Mouse (Mus musculus): Measurements from ENCODE around the gene Agbl2. TPM values are rescaled to one million over a fixed set of nuclear protein-coding genes. Genes with fewer than 3 reads are reported as not detected.

The Agbl2 gene
- polyA plus RNA-seq (2015; fragmentation: Nextera tagmentation; extraction: Ambion mirVana), result 0.03 TPM in 1 of 2 replicates, not detected in the other

DNA sequence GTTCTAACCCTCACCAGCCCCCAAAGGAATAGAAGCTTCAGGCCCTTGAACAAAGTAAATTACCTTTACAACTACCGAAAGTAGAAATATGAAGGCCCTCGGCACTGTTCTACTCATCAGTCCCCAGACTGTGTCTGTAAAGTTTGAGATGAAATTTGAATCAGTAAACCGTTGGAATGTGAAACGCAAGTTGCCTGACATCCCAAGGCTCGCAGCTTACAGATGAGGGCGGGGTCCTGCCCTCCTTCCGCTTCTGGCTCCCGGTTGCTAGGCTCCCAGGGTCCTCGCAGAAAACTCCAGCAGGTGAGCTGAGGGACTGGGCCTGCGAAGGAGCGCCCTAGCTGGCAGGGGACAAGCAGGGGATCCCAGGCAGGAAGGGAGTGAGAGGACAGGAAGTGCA, at the start of gene Agbl2:
Gene Agbl2, plus strand, starts transcription at position 270 of the 400 bp plus-strand sequence.
- ATAC-seq (ENCODE audit: insufficient read depth), result no peak
- Histone ChIP-seq H3K9ac (no peak within 1 kb of the TSS), H3K4me1 (replicated peaks) (peaks cover 6% of the 10 kb centered on the region; the same call in 1 of the 2 replicates), H3K4me2 (peak within 1 kb of the TSS; percentile 67), H3K9me3 (replicated peaks) (no peaks in the 10 kb centered on the region), H3K4me3 (replicated peaks) (peak within 1 kb of the TSS; percentile 47), H3K27me3 (peaks cover 35% of the 10 kb centered on the region), H3K27ac (replicated peaks) (no peak within 1 kb of the TSS), H3K36me3 (replicated peaks) (peaks cover 39% of the 10 kb centered on the region)
- WGBS (ENCODE audit: insufficient replicate concordance), result 5% methylated on average over 11 of the region's 11 CpGs

DNA sequence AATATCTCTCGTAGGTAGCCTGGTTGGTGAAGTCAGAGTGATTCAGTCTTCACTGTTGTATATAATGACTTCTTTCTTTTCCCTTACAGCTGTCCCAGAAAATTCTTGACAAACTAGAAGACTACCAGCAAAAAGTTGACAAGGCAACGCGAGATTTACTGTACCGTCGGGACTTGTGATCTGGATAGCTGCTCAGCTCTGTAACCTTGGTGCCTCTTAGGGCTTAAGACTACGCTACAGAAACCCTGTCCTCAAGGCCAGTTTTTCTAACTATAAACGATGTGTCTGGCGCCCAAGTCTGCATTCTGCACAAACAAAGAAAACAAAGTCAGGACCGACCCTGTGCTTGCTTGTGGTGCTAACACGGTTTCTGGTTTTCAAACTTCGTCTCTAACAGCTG, 47.2 kb upstream of the Agbl2 start:
- Histone ChIP-seq H3K9me3 (replicated peaks) (no peaks in the 10 kb centered on the region), H3K4me3 (replicated peaks) (no peak overlapping the region), H3K27me3 (no peaks in the 10 kb centered on the region), H3K9ac (no peak overlapping the region), H3K4me1 (replicated peaks) (no peaks in the 10 kb centered on the region), H3K36me3 (replicated peaks) (peaks cover 78% of the 10 kb centered on the region), H3K27ac (replicated peaks) (no peak overlapping the region), H3K4me2 (no peak overlapping the region)
- ATAC-seq (ENCODE audit: insufficient read depth), result no peak
- 90% methylated on average over 11 of the region's 11 CpGs for WGBS (ENCODE audit: insufficient replicate concordance)

DNA sequence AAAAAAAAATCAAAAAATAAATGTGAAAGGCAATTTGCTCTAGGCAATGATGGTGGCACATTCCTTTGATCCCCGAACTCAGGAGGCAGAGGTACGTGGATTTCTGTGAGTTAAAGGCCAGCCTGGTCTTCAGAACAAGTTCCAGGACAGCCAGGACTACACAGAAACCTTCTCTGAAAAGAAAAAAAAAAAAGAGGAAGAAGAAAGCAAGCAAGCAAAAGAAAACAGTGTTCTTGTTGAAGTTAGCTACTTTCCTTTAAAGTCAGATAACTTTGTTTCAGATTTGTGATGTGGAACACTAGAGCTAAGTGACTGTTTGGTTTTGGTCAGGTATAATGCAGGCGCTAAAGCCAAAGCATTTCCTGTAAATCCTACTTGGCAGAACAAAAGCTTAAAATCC, 43.7 kb upstream of the Agbl2 start:
- no peaks in the 10 kb centered on the region for H3K4me1 ChIP-seq (replicated peaks)
- H3K27me3 ChIP-seq, result no peaks in the 10 kb centered on the region
- no peaks in the 10 kb centered on the region for H3K9me3 ChIP-seq (replicated peaks)
- H3K36me3 ChIP-seq (replicated peaks), result peaks cover 43% of the 10 kb centered on the region
- H3K9ac ChIP-seq, result no peak overlapping the region
- H3K27ac ChIP-seq (replicated peaks), result no peak overlapping the region
- WGBS (ENCODE audit: insufficient replicate concordance), result 84% methylated on average over 3 of the region's 3 CpGs
- no peak overlapping the region for H3K4me3 ChIP-seq (replicated peaks)
- no peak for ATAC-seq (ENCODE audit: insufficient read depth)
- no peak overlapping the region for H3K4me2 ChIP-seq

DNA sequence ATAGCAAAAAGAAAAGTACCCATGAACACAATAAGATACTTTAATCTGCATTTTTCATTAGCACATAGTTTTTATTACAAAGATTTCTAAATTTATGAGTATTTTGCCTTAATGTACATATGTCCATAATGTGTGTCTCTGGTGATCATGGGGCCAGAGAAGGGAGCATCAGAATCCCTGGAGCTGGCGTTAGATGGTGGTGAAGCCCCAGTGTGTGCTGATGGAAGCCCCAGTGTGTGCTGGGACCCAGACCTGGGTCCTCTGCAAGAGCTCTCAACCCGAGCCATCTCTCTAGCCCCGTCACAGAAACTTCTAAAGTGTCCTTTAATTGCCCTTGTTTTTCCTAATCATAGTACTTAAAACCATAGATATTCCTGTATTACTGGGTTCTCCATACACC, 43.2 kb upstream of the Agbl2 start:
- Histone ChIP-seq H3K4me1 (replicated peaks) (peaks cover 3% of the 10 kb centered on the region), H3K9ac (no peak overlapping the region), H3K27me3 (no peaks in the 10 kb centered on the region), H3K9me3 (replicated peaks) (no peaks in the 10 kb centered on the region), H3K27ac (replicated peaks) (no peak overlapping the region), H3K36me3 (replicated peaks) (peaks cover 38% of the 10 kb centered on the region), H3K4me2 (no peak overlapping the region), H3K4me3 (replicated peaks) (no peak overlapping the region)
- no peak for ATAC-seq (ENCODE audit: insufficient read depth)
- 83% methylated on average over 3 of the region's 3 CpGs for WGBS (ENCODE audit: insufficient replicate concordance)

DNA sequence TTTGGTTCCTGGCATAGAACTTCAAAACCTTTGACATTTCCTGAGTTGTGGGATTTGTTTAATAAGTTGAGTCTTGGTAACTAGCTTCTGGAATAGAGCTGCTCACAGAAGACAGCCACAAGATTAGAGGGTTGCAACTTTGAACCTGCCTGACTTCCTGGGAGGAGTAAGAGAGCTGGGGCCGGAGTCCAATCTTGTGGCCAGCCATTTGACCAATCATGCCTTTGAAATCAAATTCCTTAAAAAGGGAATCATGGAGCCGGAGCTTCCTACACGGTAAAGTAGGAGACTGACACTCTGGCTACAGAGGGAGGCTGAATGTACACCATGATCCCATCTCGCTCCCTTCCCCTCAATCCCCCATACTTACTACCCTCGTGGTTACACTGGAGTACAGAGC, 42.6 kb upstream of the Agbl2 start:
- Histone ChIP-seq H3K9ac (no peak overlapping the region), H3K27me3 (no peaks in the 10 kb centered on the region), H3K36me3 (replicated peaks) (peaks cover 32% of the 10 kb centered on the region), H3K4me2 (no peak overlapping the region), H3K4me1 (replicated peaks) (peaks cover 9% of the 10 kb centered on the region), H3K27ac (replicated peaks) (no peak overlapping the region), H3K4me3 (replicated peaks) (no peak overlapping the region), H3K9me3 (replicated peaks) (no peaks in the 10 kb centered on the region)
- no peak for ATAC-seq (ENCODE audit: insufficient read depth)
- 75% methylated on average over 5 of the region's 5 CpGs for WGBS (ENCODE audit: insufficient replicate concordance)

DNA sequence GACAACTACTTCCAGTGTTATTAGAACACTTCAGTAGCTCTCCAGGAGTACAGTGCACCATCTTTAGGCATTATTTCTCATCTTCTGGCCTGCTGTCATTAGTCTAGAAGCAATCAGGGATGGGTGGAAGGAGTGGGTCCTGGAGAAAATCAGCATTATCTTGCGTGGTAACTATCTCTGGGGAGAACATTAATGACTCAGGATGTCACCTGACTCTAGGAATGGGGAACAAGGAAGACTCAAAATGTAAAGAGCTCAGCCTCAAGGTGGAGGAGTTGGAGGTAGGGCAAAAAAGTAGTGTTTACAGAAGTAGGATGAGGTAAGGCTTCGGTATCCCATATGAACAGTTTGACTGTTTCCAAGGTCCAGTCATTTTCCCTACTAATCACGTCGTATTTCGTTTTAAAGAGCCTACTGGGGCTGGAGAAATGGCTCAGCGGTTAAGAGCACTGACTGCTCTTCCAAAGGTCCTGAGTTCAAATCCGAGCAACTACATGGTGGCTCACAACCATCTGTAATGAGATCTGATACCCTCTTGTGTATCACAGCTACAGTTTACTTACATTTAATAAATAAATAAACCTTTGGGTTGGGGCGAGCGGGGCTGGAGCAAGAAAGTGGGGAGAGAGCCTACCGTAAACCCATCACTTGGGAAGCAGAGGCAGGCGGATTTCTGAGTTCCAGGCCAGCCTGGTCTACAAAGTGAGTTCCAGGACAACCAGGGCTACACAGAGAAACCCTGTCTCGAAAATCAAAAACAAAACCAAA, 38.1 kb upstream of the Agbl2 start:
- H3K4me3 ChIP-seq (replicated peaks), result peak overlapping the region; percentile 97
- H3K27me3 ChIP-seq, result no peaks in the 10 kb centered on the region
- peak overlapping the region; percentile 35; the same call in 1 of the 2 replicates for H3K9ac ChIP-seq
- WGBS (ENCODE audit: insufficient replicate concordance), result 49% methylated on average over 12 of the region's 12 CpGs
- peaks cover 19% of the 10 kb centered on the region for H3K36me3 ChIP-seq (replicated peaks)
- H3K4me2 ChIP-seq, result peak overlapping the region; percentile 76
- no peaks in the 10 kb centered on the region for H3K9me3 ChIP-seq (replicated peaks)
- peak overlapping the region; percentile 79 for H3K27ac ChIP-seq (replicated peaks)
- H3K4me1 ChIP-seq (replicated peaks), result peaks cover 31% of the 10 kb centered on the region
- no peak for ATAC-seq (ENCODE audit: insufficient read depth)

DNA sequence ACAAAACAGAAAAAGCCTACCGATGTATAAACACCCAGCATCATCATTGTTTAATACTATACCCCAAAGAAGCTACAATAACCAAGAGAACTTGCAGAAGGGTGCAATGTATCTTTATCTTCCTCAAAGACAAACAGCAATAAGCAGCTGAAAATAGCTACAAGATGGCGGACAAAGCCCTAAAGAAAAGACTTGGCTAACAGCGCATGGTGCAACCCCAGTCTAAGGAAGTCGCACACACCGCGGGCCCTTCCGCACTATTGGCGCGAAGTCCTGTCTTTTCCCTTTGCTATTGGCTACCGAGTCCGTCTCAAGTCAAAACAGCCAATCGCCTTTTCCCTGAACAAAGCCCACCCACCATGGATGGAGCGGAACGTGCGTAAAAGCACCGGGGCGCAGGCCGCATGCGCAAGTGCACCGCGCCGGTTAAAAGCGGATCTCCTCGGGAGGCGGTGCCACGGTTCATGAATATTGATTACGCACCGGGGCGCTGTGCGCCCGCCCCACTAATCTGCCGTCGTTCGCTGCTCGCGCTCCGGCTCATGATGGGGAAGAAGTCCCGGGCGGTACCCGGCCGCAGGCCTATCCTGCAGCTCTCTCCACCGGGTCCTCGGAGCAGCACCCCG, 37.4 kb upstream of the Agbl2 start, which contains the start of gene Fnbp4:
Gene Fnbp4, plus strand, starts transcription at position 318 of the 626 bp plus-strand sequence.
- ATAC-seq (ENCODE audit: insufficient read depth), result peak; percentile 97
- H3K4me1 ChIP-seq (replicated peaks), result peaks cover 38% of the 10 kb centered on the region
- H3K4me3 ChIP-seq (replicated peaks), result peak within 1 kb of the TSS; percentile 97
- no peaks in the 10 kb centered on the region for H3K9me3 ChIP-seq (replicated peaks)
- peak within 1 kb of the TSS; percentile 98 for H3K9ac ChIP-seq
- under 1% methylated on average over 44 of the region's 44 CpGs for WGBS (ENCODE audit: insufficient replicate concordance)
- peak within 1 kb of the TSS; percentile 76 for H3K4me2 ChIP-seq
- peak within 1 kb of the TSS; percentile 97 for H3K27ac ChIP-seq (replicated peaks)
- H3K36me3 ChIP-seq (replicated peaks), result peaks cover 26% of the 10 kb centered on the region
- no peaks in the 10 kb centered on the region for H3K27me3 ChIP-seq

DNA sequence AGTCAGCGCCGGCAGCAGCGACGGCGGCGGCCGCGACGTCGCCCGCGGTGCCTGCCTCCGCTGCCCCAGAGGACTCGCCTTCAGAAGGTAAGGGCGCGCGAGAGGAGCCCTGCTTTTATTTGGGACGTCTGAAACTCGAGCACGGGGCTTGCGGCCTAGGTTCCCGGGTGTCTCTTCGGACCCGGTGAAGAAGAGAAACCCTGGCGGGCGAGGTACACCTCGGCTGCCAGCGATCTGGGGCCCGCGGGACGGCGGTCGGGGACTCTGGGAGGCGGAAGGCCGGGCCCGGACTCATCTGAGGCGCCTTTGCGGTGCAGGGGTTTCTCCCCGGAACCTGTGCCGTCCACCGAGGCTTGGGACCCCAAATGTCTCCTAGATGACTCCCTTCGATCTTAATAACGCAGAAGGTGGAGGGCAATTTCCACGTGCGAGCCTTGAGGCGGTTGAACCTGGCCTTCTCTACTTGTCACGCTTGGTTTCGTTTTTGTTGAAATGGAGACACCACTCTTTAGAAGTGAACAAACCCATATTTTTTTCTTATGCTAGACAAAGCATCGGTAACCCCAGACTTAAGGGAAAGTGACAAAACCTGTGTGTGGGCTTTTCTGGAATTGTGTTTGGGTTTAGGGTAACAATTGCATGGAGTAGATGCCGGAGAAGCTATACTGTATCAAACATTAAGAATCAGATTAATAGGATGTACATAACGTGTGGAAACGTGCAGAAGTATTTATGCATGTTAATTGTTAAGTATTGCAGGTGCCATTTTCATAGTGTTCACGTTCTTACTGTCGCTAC, 36.6 kb upstream of the Agbl2 start:
- peaks cover 33% of the 10 kb centered on the region for H3K36me3 ChIP-seq (replicated peaks)
- under 1% methylated on average over 54 of the region's 54 CpGs for WGBS (ENCODE audit: insufficient replicate concordance)
- peak overlapping the region; percentile 76 for H3K4me2 ChIP-seq
- H3K4me1 ChIP-seq (replicated peaks), result peaks cover 38% of the 10 kb centered on the region
- peak; percentile 44 for ATAC-seq (ENCODE audit: insufficient read depth)
- H3K9me3 ChIP-seq (replicated peaks), result no peaks in the 10 kb centered on the region
- no peaks in the 10 kb centered on the region for H3K27me3 ChIP-seq
- peak overlapping the region; percentile 97 for H3K27ac ChIP-seq (replicated peaks)
- H3K9ac ChIP-seq, result peak overlapping the region; percentile 98
- peak overlapping the region; percentile 97 for H3K4me3 ChIP-seq (replicated peaks)

DNA sequence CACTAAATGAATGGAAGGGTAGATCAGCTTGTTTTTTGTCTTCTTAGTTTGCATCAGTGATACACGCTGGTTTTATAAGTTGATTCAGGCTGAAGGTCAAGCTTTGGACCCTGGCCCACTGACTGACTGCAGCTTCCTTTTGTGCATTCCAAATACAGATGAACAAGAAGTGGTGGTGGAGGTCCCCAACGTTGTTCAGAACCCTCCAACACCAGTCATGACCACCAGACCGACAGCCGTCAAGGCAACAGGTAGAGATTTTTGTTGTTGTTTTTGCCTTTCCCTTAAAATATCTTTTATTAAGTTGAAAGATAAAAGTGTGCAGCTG, 36.0 kb upstream of the Agbl2 start:
- no peaks in the 10 kb centered on the region for H3K27me3 ChIP-seq
- 9% methylated on average over 4 of the region's 4 CpGs for WGBS (ENCODE audit: insufficient replicate concordance)
- peak overlapping the region; percentile 97 for H3K4me3 ChIP-seq (replicated peaks)
- H3K9ac ChIP-seq, result peak overlapping the region; percentile 98
- H3K27ac ChIP-seq (replicated peaks), result peak overlapping the region; percentile 97; the same call in 1 of the 2 replicates
- peaks cover 39% of the 10 kb centered on the region for H3K36me3 ChIP-seq (replicated peaks)
- H3K4me2 ChIP-seq, result peak overlapping the region; percentile 76
- ATAC-seq (ENCODE audit: insufficient read depth), result no peak
- no peaks in the 10 kb centered on the region for H3K9me3 ChIP-seq (replicated peaks)
- peaks cover 38% of the 10 kb centered on the region for H3K4me1 ChIP-seq (replicated peaks)

DNA sequence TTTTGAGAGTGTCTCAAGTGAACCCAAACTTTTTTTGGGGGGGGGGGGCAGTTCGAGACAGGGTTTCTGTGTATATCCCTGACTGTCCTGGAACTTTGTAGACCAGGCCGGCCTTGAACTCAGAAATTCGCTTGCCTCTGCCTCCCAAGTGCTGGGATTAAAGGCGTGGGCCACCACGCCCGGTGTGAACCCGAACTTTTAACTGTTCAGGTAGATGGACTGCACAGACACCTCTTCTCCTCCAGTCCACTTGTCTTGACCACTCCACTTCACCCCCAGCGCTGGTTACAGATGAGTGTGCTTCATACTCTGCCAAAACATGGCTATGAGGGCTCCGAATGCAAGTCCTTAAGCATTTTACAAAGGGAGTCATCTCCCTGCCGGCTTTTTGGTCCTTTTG, 35.4 kb upstream of the Agbl2 start:
- H3K4me3 ChIP-seq (replicated peaks), result peak overlapping the region; percentile 97
- peak overlapping the region; percentile 76 for H3K4me2 ChIP-seq
- WGBS (ENCODE audit: insufficient replicate concordance), result 79% methylated on average over 10 of the region's 10 CpGs
- H3K27me3 ChIP-seq, result no peaks in the 10 kb centered on the region
- H3K9me3 ChIP-seq (replicated peaks), result no peaks in the 10 kb centered on the region
- peaks cover 38% of the 10 kb centered on the region for H3K4me1 ChIP-seq (replicated peaks)
- H3K36me3 ChIP-seq (replicated peaks), result peaks cover 44% of the 10 kb centered on the region
- ATAC-seq (ENCODE audit: insufficient read depth), result no peak
- no peak overlapping the region for H3K27ac ChIP-seq (replicated peaks)
- H3K9ac ChIP-seq, result peak overlapping the region; percentile 98; the same call in 1 of the 2 replicates

Measured in liver, embryonic 15.5 days (tissue).